Mouse (Mus musculus) CH12.LX (cell line): ENCODE measurements around the gene Kyat1.

Experiments
- CHD2 ChIP-seq: IDR thresholded peaks from 2 replicates; pipeline ENCODE4 v1.6.1; 2011; ENCODE audit warnings: low read length, improper control_type of control experiment
- CTCF ChIP-seq, 2 experiments: IDR thresholded peaks in 1 of 2; conservative IDR thresholded peaks in 1 of 2; 2 replicates each; pipeline ENCODE4 v1.5.1; 2011 to 2012; ENCODE audit warnings: low read depth in 2 of 2, low read length in 2 of 2, improper control_type of control experiment in 1 of 2, inconsistent platforms in 1 of 2, mild to moderate bottlenecking in 1 of 2, moderate library complexity in 1 of 2
- ELF1 ChIP-seq: IDR thresholded peaks from 2 replicates; pipeline ENCODE4 v1.6.1; 2014; ENCODE audit warnings: low read depth, mild to moderate bottlenecking, inconsistent platforms, low read length, improper control_type of control experiment
- MYC ChIP-seq: IDR thresholded peaks from 2 replicates; pipeline ENCODE4 v1.6.1; 2011; ENCODE audit warnings: low read depth, mild to moderate bottlenecking, improper control_type of control experiment, low read length
- POLR2A ChIP-seq: IDR thresholded peaks from 2 replicates; pipeline ENCODE4 v1.6.1; 2011; ENCODE audit warnings: low read depth, mild to moderate bottlenecking, improper control_type of control experiment, low read length
- SMC3 ChIP-seq: IDR thresholded peaks from 2 replicates; pipeline ENCODE4 v1.6.1; 2011; ENCODE audit warnings: low read depth, low read length, improper control_type of control experiment
- TBP ChIP-seq: conservative IDR thresholded peaks from 2 replicates; pipeline ENCODE4 v1.6.1; 2011; ENCODE audit warnings: low read depth, low read length, improper control_type of control experiment
- TCF12 ChIP-seq: IDR thresholded peaks from 2 replicates; pipeline ENCODE4 v1.6.1; 2014; ENCODE audit warnings: low read depth, mild to moderate bottlenecking, inconsistent platforms, low read length, improper control_type of control experiment

GRCm38 (mm10) chr2:30152616-30153015 lies 53.0 kb downstream of the Kyat1 start:
- no peak for TF ChIP-seq SMC3
- no peak for TF ChIP-seq CTCF (conservative IDR thresholded peaks at IDR 0.05 in 1 of 2, IDR thresholded peaks at IDR 0.05 in 1 of 2; ENCODE audit: low read depth in 2 of 2, low read length in 2 of 2)
- TF ChIP-seq POLR2A: no peak
- no peak for TF ChIP-seq CHD2
- TF ChIP-seq TCF12: no peak
- TF ChIP-seq ELF1: no peak
- TF ChIP-seq TBP: no peak
- no peak for TF ChIP-seq MYC
